Mouse (Mus musculus): Measurements from ENCODE around the gene Ms4a3.

The Ms4a3 gene

GRCm38 (mm10) chr19:11589891-11590449 lies 50.7 kb downstream of the Ms4a3 start:
- in situ Hi-C loops (cut with MboI): no loop called here

DNA sequence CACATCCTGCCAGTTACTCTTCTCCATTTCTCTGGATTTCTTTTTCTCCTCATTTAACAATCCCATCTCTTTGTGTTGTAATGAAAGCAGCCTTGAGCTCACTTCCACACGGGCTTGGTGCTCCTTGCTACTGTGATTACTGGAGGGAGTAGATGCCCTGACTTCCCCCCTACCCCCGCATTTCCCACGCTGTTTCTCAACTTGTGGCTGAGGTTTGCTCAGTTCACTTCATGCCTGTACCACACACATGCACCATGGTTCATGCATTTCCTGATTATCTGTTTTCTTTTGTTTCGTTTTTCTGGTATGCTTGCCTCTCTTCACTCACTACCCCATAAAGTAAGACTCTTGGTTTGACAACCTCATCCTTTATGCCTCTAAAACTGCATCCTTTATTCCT lies 51.4 kb downstream of the Ms4a3 start:
- in situ Hi-C loops (cut with MboI): no loop called here
